Mouse (Mus musculus) stomach, embryonic 14.5 days (tissue): ENCODE results near the gene Zfp503. TPM values are rescaled to one million over a fixed set of nuclear protein-coding genes. Genes with fewer than 3 reads are reported as not detected.

Experiments used
- ATAC-seq: fragments of 200-750 bp; cut with Nextera tagmentation; 2 replicates; pipeline ENCODE4 v1.8.0; 2017; ENCODE audit warnings: low read depth, moderate TSS enrichment; ENCODE audit not compliant: insufficient number of reproducible peaks, insufficient read depth, low FRiP score
- H3K27ac ChIP-seq: fragments of 300-500 bp; sonication (generic); 2 replicates; pipeline ENCODE4 v1.5.1; 2014; ENCODE audit warnings: mild to moderate bottlenecking, low read length, moderate library complexity, mixed read lengths
- H3K27me3 ChIP-seq: fragments of 300-500 bp; sonication (generic); 2 replicates; pipeline ENCODE4 v1.6.1; 2014; ENCODE audit warnings: low read length, control low read depth, mixed read lengths; ENCODE audit not compliant: control insufficient read depth, insufficient read depth
- H3K36me3 ChIP-seq: fragments of 300-500 bp; sonication (generic); 2 replicates; pipeline ENCODE4 v1.6.1; 2014; ENCODE audit warnings: mild to moderate bottlenecking, control low read depth, low read length, moderate library complexity, mixed read lengths; ENCODE audit not compliant: control insufficient read depth, insufficient read depth
- H3K4me1 ChIP-seq: fragments of 300-500 bp; sonication (generic); 2 replicates; pipeline ENCODE4 v1.6.1; 2014; ENCODE audit warnings: low read length, control low read depth, mixed read lengths; ENCODE audit not compliant: control insufficient read depth, insufficient read depth
- H3K4me2 ChIP-seq: fragments of 300-500 bp; sonication (generic); replicated peaks from 2 replicates; pipeline ENCODE4 v1.6.1; 2014; ENCODE audit warnings: low read depth, low read length, control low read depth
- H3K4me3 ChIP-seq: fragments of 300-500 bp; sonication (generic); 2 replicates; pipeline ENCODE4 v1.5.1; 2014; ENCODE audit warnings: low read depth, low read length, control low read depth
- H3K9ac ChIP-seq: fragments of 300-500 bp; sonication (generic); replicated peaks from 2 replicates; pipeline ENCODE4 v1.6.1; 2014; ENCODE audit warnings: low read depth, mild to moderate bottlenecking, control low read depth, low read length, moderate library complexity, mixed read lengths
- H3K9me3 ChIP-seq: fragments of 300-500 bp; sonication (generic); 2 replicates; pipeline ENCODE4 v1.6.1; 2016; ENCODE audit warnings: low read depth, low read length, control low read depth; ENCODE audit not compliant: control insufficient read depth
- WGBS: fragments of 180-500 bp; shearing (Covaris S2); extraction: QIAGEN DNeasy Blood & Tissue Kit; methylation state at CpG from one replicate; pipeline ENCODE4 v1.1.7; 2014; 5-methylcytosine and 5-hydroxymethylcytosine counted together
- polyA plus RNA-seq: library from polyadenylated mRNA; unstranded; fragments of >200 nt; fragmentation: Nextera tagmentation; extraction: Ambion mirVana; gene quantifications from 2 replicates; pipeline ENCODE4 v1.2.1, GENCODE M21; 2014

Zfp503 gene
- polyA plus RNA-seq, 1 experiment from 2014 or later: 15.2 TPM

- under 1% methylated on average over 26 of the region's 26 CpGs for WGBS
- H3K4me2 ChIP-seq: peak overlapping the region; percentile 91
- peak overlapping the region; percentile 69 for H3K9ac ChIP-seq
- H3K4me3 ChIP-seq: peak overlapping the region; percentile 97
- no peaks in the 10 kb centered on the region for H3K27me3 ChIP-seq
- peaks cover 9% of the 10 kb centered on the region; the same call in 1 of the 2 replicates for H3K4me1 ChIP-seq
- ATAC-seq: no peak
- H3K36me3 ChIP-seq: peaks cover 15% of the 10 kb centered on the region
- no peaks in the 10 kb centered on the region for H3K9me3 ChIP-seq
- H3K27ac ChIP-seq: peak overlapping the region; percentile 100
These were observed 667 bp downstream of the Zfp503 start for GRCm38 (mm10) chr14:21988577-21989290.

- under 1% methylated on average over 74 of the region's 74 CpGs for WGBS
- peak; percentile 73 for ATAC-seq
- H3K4me3 ChIP-seq: peak overlapping the region; percentile 97
These were observed 1.5 kb downstream of the Zfp503 start for GRCm38 (mm10) chr14:21987660-21988576.

GRCm38 (mm10) chr14:21986733-21987659, 2.4 kb downstream of the Zfp503 start:
- peak; percentile 1; the same call in 1 of the 2 replicates for ATAC-seq
- H3K4me1 ChIP-seq: peaks cover 12% of the 10 kb centered on the region; the same call in 1 of the 2 replicates
- H3K27ac ChIP-seq: peak overlapping the region; percentile 100
- peak overlapping the region; percentile 97 for H3K4me3 ChIP-seq
- under 1% methylated on average over 61 of the region's 61 CpGs for WGBS
- no peaks in the 10 kb centered on the region for H3K27me3 ChIP-seq
- peak overlapping the region; percentile 99 for H3K9ac ChIP-seq
- peak overlapping the region; percentile 91 for H3K4me2 ChIP-seq
- peaks cover 20% of the 10 kb centered on the region for H3K36me3 ChIP-seq
- no peaks in the 10 kb centered on the region for H3K9me3 ChIP-seq

More at GRCm38 (mm10) chr14:21987660-21988576, 1.5 kb downstream of the Zfp503 start:
- peak overlapping the region; percentile 100 for H3K27ac ChIP-seq
- H3K4me1 ChIP-seq: peaks cover 5% of the 10 kb centered on the region; the same call in 1 of the 2 replicates
- H3K4me2 ChIP-seq: peak overlapping the region; percentile 91
- H3K27me3 ChIP-seq: no peaks in the 10 kb centered on the region
- peaks cover 19% of the 10 kb centered on the region for H3K36me3 ChIP-seq
- no peaks in the 10 kb centered on the region for H3K9me3 ChIP-seq
- peak overlapping the region; percentile 99 for H3K9ac ChIP-seq

- Histone ChIP-seq H3K4me3 (peak overlapping the region; percentile 97), H3K36me3 (peaks cover 20% of the 10 kb centered on the region), H3K4me2 (peak overlapping the region; percentile 91), H3K9ac (peak overlapping the region; percentile 99), H3K27me3 (no peaks in the 10 kb centered on the region), H3K9me3 (no peaks in the 10 kb centered on the region), H3K4me1 (peaks cover 12% of the 10 kb centered on the region; the same call in 1 of the 2 replicates), H3K27ac (peak overlapping the region; percentile 100)
- ATAC-seq: no peak
- WGBS: under 1% methylated on average over 62 of the region's 62 CpGs
These were observed 3.2 kb downstream of the Zfp503 start for GRCm38 (mm10) chr14:21985981-21986732.

- Histone ChIP-seq H3K4me1 (peaks cover 12% of the 10 kb centered on the region; the same call in 1 of the 2 replicates), H3K4me2 (peak overlapping the region; percentile 91), H3K36me3 (peaks cover 20% of the 10 kb centered on the region), H3K9ac (peak overlapping the region; percentile 99), H3K27ac (peak overlapping the region; percentile 100), H3K27me3 (no peaks in the 10 kb centered on the region), H3K9me3 (no peaks in the 10 kb centered on the region), H3K4me3 (peak overlapping the region; percentile 97)
- ATAC-seq: no peak
- 3% methylated on average over 37 of the region's 37 CpGs for WGBS
These were observed 3.9 kb downstream of the Zfp503 start for GRCm38 (mm10) chr14:21985426-21985931.

- 3% methylated on average over 49 of the region's 49 CpGs for whole genome bisulfite sequencing
These were observed 4.5 kb downstream of the Zfp503 start for GRCm38 (mm10) chr14:21984757-21985425.

More at GRCm38 (mm10) chr14:21984757-21985425, 4.5 kb downstream of the Zfp503 start:
- H3K36me3 ChIP-seq: peaks cover 20% of the 10 kb centered on the region
- peak overlapping the region; percentile 97 for H3K4me3 ChIP-seq
- peak overlapping the region; percentile 91 for H3K4me2 ChIP-seq
- H3K4me1 ChIP-seq: peaks cover 12% of the 10 kb centered on the region; the same call in 1 of the 2 replicates
- H3K27ac ChIP-seq: peak overlapping the region; percentile 100
- H3K27me3 ChIP-seq: no peaks in the 10 kb centered on the region
- H3K9me3 ChIP-seq: no peaks in the 10 kb centered on the region
- ATAC-seq: no peak
- peak overlapping the region; percentile 99 for H3K9ac ChIP-seq
